Comparison of ENCODE assay signal across 39 mouse cellular contexts in the genomic region with DNA sequence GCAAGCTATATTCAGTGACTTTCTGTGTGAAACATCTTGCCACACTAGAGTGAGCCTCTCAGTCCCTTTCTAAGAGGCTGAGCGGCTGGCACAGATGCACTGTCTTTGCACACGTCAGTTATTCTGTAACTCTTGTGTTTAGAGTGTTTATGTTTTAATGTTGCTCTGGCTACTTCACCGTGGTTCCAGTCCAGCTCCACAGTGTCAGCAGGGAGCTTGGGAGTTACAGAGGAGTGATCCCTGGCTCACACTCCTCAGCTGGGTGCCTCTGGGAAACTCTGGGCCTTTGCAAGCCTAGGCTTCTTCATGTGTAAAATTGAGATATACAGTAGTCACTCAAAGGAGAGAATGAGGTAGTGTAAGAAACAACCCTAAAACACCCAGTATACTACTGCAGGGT. TPM values are rescaled to one million over a fixed set of nuclear protein-coding genes. Genes with fewer than 3 reads are reported as not detected.
"Had no signal": no experiment of that assay in that cellular context is flagged by ENCODE, and none has a peak within 500 bp of the region (broad histone marks: within the 10 kb centered on the region; RNA-seq: fewer than 3 reads in every experiment).

No protein-coding gene starts in this region.

- DNase-seq: left cerebral cortex, postnatal 4 days; liver, embryonic 13.5 days; liver, postnatal 0 days; lung, adult 18-20 months; lung, adult 2 months; lung, embryonic 14.5 days; lung, postnatal 10 days; lung, postnatal 14 days; lung, postnatal 36 days; lung, postnatal 4 days had no signal

- ATAC-seq: liver, embryonic 12.5 days; liver, postnatal 0 days; lung, postnatal 0 days; midbrain, embryonic 13.5 days; midbrain, embryonic 15.5 days; midbrain, embryonic 16.5 days had no signal

- H3K4me3 ChIP-seq: limb, embryonic 10.5 days; limb, embryonic 12.5 days; limb, embryonic 13.5 days; limb, embryonic 15.5 days; liver, embryonic 12.5 days; liver, embryonic 13.5 days; liver, embryonic 15.5 days; lung, embryonic 15.5 days; megakaryocyte, embryonic 14.5 days; midbrain, embryonic 10.5 days; midbrain, embryonic 12.5 days; midbrain, embryonic 13.5 days; midbrain, embryonic 15.5 days; myocyte; neural tube, embryonic 12.5 days; neural tube, embryonic 13.5 days had no signal

- H3K27me3 ChIP-seq: limb, embryonic 12.5 days; limb, embryonic 13.5 days; limb, embryonic 15.5 days; liver, embryonic 12.5 days; liver, embryonic 13.5 days; liver, embryonic 15.5 days; lung, embryonic 15.5 days; megakaryocyte, embryonic 14.5 days; midbrain, embryonic 12.5 days; midbrain, embryonic 13.5 days; midbrain, embryonic 15.5 days; neural tube, embryonic 12.5 days; neural tube, embryonic 13.5 days had no signal

- H3K4me2 ChIP-seq: limb, embryonic 12.5 days; limb, embryonic 13.5 days; limb, embryonic 15.5 days; liver, embryonic 11.5 days; liver, embryonic 12.5 days; liver, embryonic 13.5 days; liver, embryonic 15.5 days; lung, embryonic 14.5 days; lung, embryonic 15.5 days; midbrain, embryonic 11.5 days; midbrain, embryonic 12.5 days; midbrain, embryonic 13.5 days; midbrain, embryonic 15.5 days; neural tube, embryonic 12.5 days; neural tube, embryonic 13.5 days had no signal

- H3K9ac ChIP-seq: limb, embryonic 12.5 days; limb, embryonic 13.5 days; limb, embryonic 15.5 days; liver, embryonic 12.5 days; liver, embryonic 13.5 days; liver, embryonic 14.5 days; liver, embryonic 15.5 days; liver, postnatal 0 days; lung, embryonic 14.5 days; lung, embryonic 15.5 days; midbrain, embryonic 12.5 days; midbrain, embryonic 13.5 days; midbrain, embryonic 15.5 days; neural tube, embryonic 12.5 days; neural tube, embryonic 13.5 days had no signal

- H3K9me3 ChIP-seq: limb, embryonic 10.5 days; limb, embryonic 12.5 days; limb, embryonic 13.5 days; limb, embryonic 15.5 days; liver, embryonic 12.5 days; liver, embryonic 13.5 days; liver, embryonic 15.5 days; lung, embryonic 15.5 days; megakaryocyte, embryonic 14.5 days; midbrain, embryonic 10.5 days; midbrain, embryonic 12.5 days; midbrain, embryonic 13.5 days; midbrain, embryonic 15.5 days; neural tube, embryonic 12.5 days; neural tube, embryonic 13.5 days had no signal

- H3K27ac ChIP-seq: limb, embryonic 10.5 days; limb, embryonic 12.5 days; limb, embryonic 13.5 days; limb, embryonic 15.5 days; liver, embryonic 12.5 days; liver, embryonic 13.5 days; liver, embryonic 14.5 days; liver, embryonic 15.5 days; lung, embryonic 15.5 days; macrophage; midbrain, embryonic 10.5 days; midbrain, embryonic 12.5 days; neural tube, embryonic 12.5 days; neural tube, embryonic 13.5 days had no signal

- H3K4me1 ChIP-seq: limb, embryonic 10.5 days; limb, embryonic 12.5 days; limb, embryonic 13.5 days; limb, embryonic 15.5 days; liver, embryonic 15.5 days; lung, embryonic 15.5 days; megakaryocyte, embryonic 14.5 days; neural tube, embryonic 12.5 days; neural tube, embryonic 13.5 days had no signal

RNA-seq across cellular contexts. Expression of gene Barhl1, which starts 34.4 kb away (rescaled TPM):
- total RNA-seq: left cerebral cortex, postnatal 10 days; left cerebral cortex, postnatal 25 days; megakaryocyte progenitor cell, adult 5-6 weeks; megakaryocyte, adult 5-6 weeks; megakaryocyte-erythroid progenitor cell, adult 5-6 weeks had no signal
- polyA plus RNA-seq: limb, embryonic 10.5 days; limb, embryonic 11.5 days; limb, embryonic 12.5 days; liver, embryonic 11.5 days; liver, embryonic 12.5 days; liver, embryonic 13.5 days; liver, embryonic 14.5 days; liver, embryonic 15.5 days; liver, embryonic 16.5 days; liver, postnatal 0 days; lung, embryonic 14.5 days; lung, embryonic 15.5 days; lung, embryonic 16.5 days; macrophage had no signal
